Mouse (Mus musculus) spleen, adult 2 months (tissue): ENCODE results near the gene S100pbp. TPM values are rescaled to one million over a fixed set of nuclear protein-coding genes. Genes with fewer than 3 reads are reported as not detected.
A peak's percentile ranks its signal among the peaks of the same experiment; 100 is the strongest.

Source experiments
- DNase-seq, 2 experiments: peaks; one replicate each; pipeline versions ENCODE4 v3.0.0 to v3.0.0-alpha.2; 2012 to 2021; ENCODE audit warnings: low spot score in 2 of 2, low read depth in 1 of 2
- H3K27ac ChIP-seq: fragments of 200-500 bp; 2 replicates; pipeline ENCODE4 v1.5.1; 2012; ENCODE audit warnings: low read length, inconsistent platforms; ENCODE audit not compliant: insufficient read depth
- H3K27me3 ChIP-seq: fragments of 200-500 bp; 2 replicates; pipeline ENCODE4 v1.6.1; 2012; ENCODE audit warnings: mild to moderate bottlenecking, moderate library complexity, low read length, inconsistent platforms; ENCODE audit not compliant: control insufficient read depth, insufficient read depth
- H3K36me3 ChIP-seq: fragments of 200-500 bp; 2 replicates; pipeline ENCODE4 v1.6.1; 2012; ENCODE audit warnings: mild to moderate bottlenecking, low read length, inconsistent platforms; ENCODE audit not compliant: control insufficient read depth, insufficient read depth
- H3K4me1 ChIP-seq: fragments of 200-500 bp; 2 replicates; pipeline ENCODE4 v1.6.1; 2011; ENCODE audit warnings: inconsistent platforms; ENCODE audit not compliant: control insufficient read depth, insufficient read depth, insufficient read length
- H3K4me3 ChIP-seq: fragments of 200-500 bp; 2 replicates; pipeline ENCODE4 v1.5.1; 2011; ENCODE audit warnings: mild to moderate bottlenecking, inconsistent platforms; ENCODE audit not compliant: insufficient read depth, insufficient read length; ENCODE audit errors: extremely low read depth
- CTCF ChIP-seq: fragments of 200-500 bp; IDR thresholded peaks from 2 replicates; pipeline ENCODE4 v1.5.1; 2011; ENCODE audit warnings: mild to moderate bottlenecking, inconsistent platforms; ENCODE audit not compliant: insufficient read depth, insufficient read length, insufficient replicate concordance; ENCODE audit errors: extremely low read depth
- POLR2A ChIP-seq: fragments of 200-500 bp; IDR thresholded peaks from 2 replicates; pipeline ENCODE4 v1.6.1; 2011; ENCODE audit warnings: low read depth, low read length, inconsistent platforms
- WGBS: fragments of 180-500 bp; shearing (Covaris S2); methylation state at CpG from one replicate; pipeline ENCODE4 v1.1.7; 2018; 5-methylcytosine and 5-hydroxymethylcytosine counted together
- polyA plus RNA-seq: library from polyadenylated mRNA; depleted of rRNA; stranded (reverse); fragments of >200 nt; gene quantifications from 2 replicates; pipeline ENCODE4 v1.2.3, GENCODE M21; 2012; rRNA removed

Gene S100pbp
- 14.7 and 16.3 TPM in 2 replicates for polyA plus RNA-seq

GRCm38 (mm10) chr4:129189542-129190519 lies at the start of gene S100pbp, which contains the start of gene Yars:
Gene S100pbp (minus strand): TSS chr4:129189727.
Gene Yars (plus strand): TSS chr4:129189760.
- no peaks in the 10 kb centered on the region for H3K27me3 ChIP-seq
- H3K4me3 ChIP-seq = peak within 1 kb of the TSS; percentile 90
- no peaks in the 10 kb centered on the region for H3K36me3 ChIP-seq
- H3K4me1 ChIP-seq = no peaks in the 10 kb centered on the region
- TF ChIP-seq CTCF (no peak), POLR2A (peak; percentile 24)
- DNase-seq = peak; percentile 97
- under 1% methylated on average over 58 of the region's 58 CpGs for WGBS
- H3K27ac ChIP-seq = peak within 1 kb of the TSS; percentile 63

GRCm38 (mm10) chr4:129239075-129239474 lies 49.5 kb upstream of the S100pbp start:
- peak overlapping the region; percentile 15; the same call in 1 of the 2 replicates for H3K4me3 ChIP-seq
- TF ChIP-seq POLR2A (no peak), CTCF (no peak)
- peaks cover 2% of the 10 kb centered on the region; the same call in 1 of the 2 replicates for H3K4me1 ChIP-seq
- WGBS = under 1% methylated on average over 23 of the region's 29 CpGs
- DNase-seq = peak in 1 of 2 experiments; percentile 21
- H3K27me3 ChIP-seq = 0 out of 2 replicates have a peak, but pooled peaks cover 1% of the 10 kb centered on the region
- no peaks in the 10 kb centered on the region for H3K36me3 ChIP-seq
- H3K27ac ChIP-seq = no peak overlapping the region

GRCm38 (mm10) chr4:129238579-129239016 lies 49.1 kb upstream of the S100pbp start:
- H3K27me3 ChIP-seq = 0 out of 2 replicates have a peak, but pooled peaks cover 1% of the 10 kb centered on the region
- no peak for DNase-seq

GRCm38 (mm10) chr4:129237843-129238441 lies 48.4 kb upstream of the S100pbp start:
- Histone ChIP-seq H3K27ac (no peak overlapping the region), H3K4me3 (no peak overlapping the region), H3K4me1 (peaks cover 2% of the 10 kb centered on the region; the same call in 1 of the 2 replicates)

More at GRCm38 (mm10) chr4:129238579-129239016, 49.1 kb upstream of the S100pbp start:
- H3K4me3 ChIP-seq = no peak overlapping the region; the same call in 1 of the 2 replicates
- no peak overlapping the region for H3K27ac ChIP-seq
- 15% methylated on average over 23 of the region's 23 CpGs for WGBS
- TF ChIP-seq CTCF = no peak
- no peak for TF ChIP-seq POLR2A
- no peaks in the 10 kb centered on the region for H3K36me3 ChIP-seq
- H3K4me1 ChIP-seq = peaks cover 2% of the 10 kb centered on the region; the same call in 1 of the 2 replicates

GRCm38 (mm10) chr4:129236236-129236813 lies 46.8 kb upstream of the S100pbp start:
- H3K27me3 ChIP-seq = 0 out of 2 replicates have a peak, but pooled peaks cover 1% of the 10 kb centered on the region
- no peaks in the 10 kb centered on the region for H3K36me3 ChIP-seq
- peaks cover 2% of the 10 kb centered on the region; the same call in 1 of the 2 replicates for H3K4me1 ChIP-seq
- 77% methylated on average over 8 of the region's 8 CpGs for WGBS
- no peak overlapping the region for H3K4me3 ChIP-seq
- DNase-seq = no peak
- TF ChIP-seq POLR2A (no peak), CTCF (no peak)
- no peak overlapping the region for H3K27ac ChIP-seq

More at GRCm38 (mm10) chr4:129237843-129238441, 48.4 kb upstream of the S100pbp start:
- TF ChIP-seq CTCF = no peak
- TF ChIP-seq POLR2A = no peak
- no peak for DNase-seq
- Histone ChIP-seq H3K27me3 (0 out of 2 replicates have a peak, but pooled peaks cover 1% of the 10 kb centered on the region), H3K36me3 (no peaks in the 10 kb centered on the region)
- WGBS = 74% methylated on average over 21 of the region's 21 CpGs

GRCm38 (mm10) chr4:129235147-129235546 lies 45.6 kb upstream of the S100pbp start:
- TF ChIP-seq CTCF (no peak), POLR2A (no peak)
- WGBS = 89% methylated on average over 3 of the region's 3 CpGs
- peaks cover 2% of the 10 kb centered on the region; the same call in 1 of the 2 replicates for H3K4me1 ChIP-seq

More at GRCm38 (mm10) chr4:129235147-129235546, 45.6 kb upstream of the S100pbp start:
- no peak for DNase-seq
- Histone ChIP-seq H3K4me3 (no peak overlapping the region), H3K27ac (no peak overlapping the region), H3K36me3 (no peaks in the 10 kb centered on the region), H3K27me3 (0 out of 2 replicates have a peak, but pooled peaks cover 1% of the 10 kb centered on the region)
